ENCODE assay signal across 8 mouse cellular contexts in genomic region chr3:138906112-138906880, GRCm38 (mm10).
DNase-seq lines count a peak whose midpoint lies in the region; ATAC-seq and TF ChIP-seq lines count a peak whose summit lies in the region.

No protein-coding gene starts in this region.

- 34% methylated on average over 17 of the region's 17 CpGs for WGBS in forebrain, embryonic 11.5 days
- WGBS in lung, embryonic 14.5 days, result 29% methylated on average over 17 of the region's 17 CpGs

- no peaks in the 10 kb centered on the region for H3K4me1 ChIP-seq in G1E (ENCODE audit: insufficient read depth, low read depth, low read length)
- peaks cover 3% of the 10 kb centered on the region; the same call in 1 of the 2 replicates for H3K4me1 ChIP-seq in forebrain, embryonic 11.5 days (replicated peaks; ENCODE audit: control insufficient read depth, insufficient read depth, low read length)
- no peaks in the 10 kb centered on the region for H3K4me1 ChIP-seq in lung, embryonic 14.5 days (ENCODE audit: insufficient read depth)

- H3K9me3 ChIP-seq in G1E (replicated peaks), result no peaks in the 10 kb centered on the region
- H3K9me3 ChIP-seq in forebrain, embryonic 11.5 days (ENCODE audit: control insufficient read depth, low read length), result no peaks in the 10 kb centered on the region
- no peaks in the 10 kb centered on the region for H3K9me3 ChIP-seq in lung, embryonic 14.5 days (ENCODE audit: low read depth, low read length)

- no peak overlapping the region for H3K4me3 ChIP-seq in G1E (ENCODE audit: low read depth, low read length)
- H3K4me3 ChIP-seq in forebrain, embryonic 11.5 days (ENCODE audit: low read depth, low read length), result no peak overlapping the region
- no peak overlapping the region for H3K4me3 ChIP-seq in lung, embryonic 14.5 days (ENCODE audit: low read depth, low read length)

- no peak overlapping the region for H3K4me2 ChIP-seq in forebrain, embryonic 11.5 days (ENCODE audit: low read depth, low read length, severe bottlenecking)
- no peak overlapping the region for H3K4me2 ChIP-seq in lung, embryonic 14.5 days

- peaks cover 10% of the 10 kb centered on the region for H3K27me3 ChIP-seq in G1E (ENCODE audit: insufficient read depth, low read length)
- H3K27me3 ChIP-seq in forebrain, embryonic 11.5 days (ENCODE audit: control insufficient read depth, insufficient read depth, low read length), result no peaks in the 10 kb centered on the region
- no peaks in the 10 kb centered on the region for H3K27me3 ChIP-seq in lung, embryonic 14.5 days (ENCODE audit: insufficient read depth, low read length)

- DNase-seq in G1E (ENCODE audit: low spot score), result peak; percentile 33
- DNase-seq in c-Kit-positive CD71-positive TER-119-negative erythroid progenitor cells, embryonic 14.5 days (ENCODE audit: low read depth), result peak; percentile 40
- DNase-seq in forebrain, embryonic 11.5 days (ENCODE audit: low spot score), result peak; percentile 82
- DNase-seq in heart, postnatal 25 days (ENCODE audit: low spot score), result peak; percentile 26
- peak; percentile 79 to 83 for DNase-seq in kidney, postnatal 4 days
- peak; percentile 93 for DNase-seq in lung, embryonic 14.5 days
- peak; percentile 73 for DNase-seq in ovary, postnatal 14 days (ENCODE audit: low spot score)
- peak; percentile 62 to 78 for DNase-seq in urinary bladder, postnatal 4 days (ENCODE audit: low spot score in 2 of 2)

- no peak overlapping the region for H3K27ac ChIP-seq in forebrain, embryonic 11.5 days (ENCODE audit: low read depth, low read length)
- H3K27ac ChIP-seq in lung, embryonic 14.5 days (ENCODE audit: low read depth), result peak overlapping the region; percentile 46

- no peak overlapping the region for H3K9ac ChIP-seq in forebrain, embryonic 11.5 days (ENCODE audit: low read length)
- H3K9ac ChIP-seq in lung, embryonic 14.5 days, result no peak overlapping the region

- intact Hi-C loops in heart, postnatal 25 days (cut with DNase I), result loop anchor here (5.0 to 10.0 kb wide), 6 partner anchors 94 to 444 kb away; partner anchors contain the start of gene Tspan5

- ATAC-seq in G1E (ENCODE audit: extremely low read depth, insufficient number of reproducible peaks, low FRiP score, poor library complexity, severe bottlenecking), result no peak; the same call in 1 of the 2 replicates
- ATAC-seq in forebrain, embryonic 11.5 days (replicated peaks; ENCODE audit: low FRiP score), result peak; percentile 69
- peak; percentile 76 for ATAC-seq in lung, embryonic 14.5 days (ENCODE audit: insufficient read depth)

- H3K36me3 ChIP-seq in G1E (replicated peaks), result no peaks in the 10 kb centered on the region
- H3K36me3 ChIP-seq in forebrain, embryonic 11.5 days (ENCODE audit: control insufficient read depth, insufficient read depth, low read length), result no peaks in the 10 kb centered on the region
- H3K36me3 ChIP-seq in lung, embryonic 14.5 days (ENCODE audit: insufficient read depth), result 0 out of 2 replicates have a peak, but pooled peaks cover 5% of the 10 kb centered on the region

- TF ChIP-seq CTCF in G1E (IDR thresholded peaks at IDR 0.05; ENCODE audit: low read depth, low read length), result 0 out of 2 replicates have a peak, but pooled peaks have one; percentile 25
- TF ChIP-seq CTCF in lung, embryonic 14.5 days (IDR thresholded peaks at IDR 0.05; ENCODE audit: low read depth), result peak; percentile 95

Comparison
In these comparisons a context has a peak if more than half of its experiments do, and no peak if none do; other contexts are left out.
1. DNase-seq: peak in every context shown above with its lines; median percentile 93 in lung, embryonic 14.5 days; 82 in forebrain, embryonic 11.5 days; 81 in kidney, postnatal 4 days; 73 in ovary, postnatal 14 days; 70 in urinary bladder, postnatal 4 days; 40 in c-Kit-positive CD71-positive TER-119-negative erythroid progenitor cells, embryonic 14.5 days; 33 in G1E; 26 in heart, postnatal 25 days.